Mouse (Mus musculus): Measurements from ENCODE around the gene H2-M10.2. TPM values are rescaled to one million over a fixed set of nuclear protein-coding genes. Genes with fewer than 3 reads are reported as not detected.
A peak's percentile ranks its signal among the peaks of the same experiment; 100 is the strongest.

Gene H2-M10.2
- total and polyA plus RNA-seq, 3 experiments: not detected

GRCm38 (mm10) chr17:36270956-36271585 is 15.2 kb downstream of the H2-M10.2 start:
- H3K79me2 ChIP-seq (ENCODE audit: control insufficient read depth, insufficient read depth, low read length, poor library complexity): peaks cover 38% of the 10 kb centered on the region
- no peaks in the 10 kb centered on the region for H3K27me3 ChIP-seq (ENCODE audit: control insufficient read depth in 1 of 2, insufficient read depth in 2 of 2, low read length in 2 of 2)
- H3K4me3 ChIP-seq (ENCODE audit: control insufficient read depth in 1 of 2, insufficient read depth in 1 of 2, low read depth in 2 of 2, low read length in 2 of 2): peak overlapping the region; percentile 90 to 99
- no peaks in the 10 kb centered on the region for H3K9me3 ChIP-seq (replicated peaks; ENCODE audit: insufficient read depth, low read length)
- peak overlapping the region; percentile 94 for H3K9ac ChIP-seq (ENCODE audit: control insufficient read depth, low read depth, low read length, poor library complexity, severe bottlenecking)
- peaks cover 6 to 25% of the 10 kb centered on the region in 2 experiments; a peak in 3 of 4 replicates for H3K36me3 ChIP-seq (ENCODE audit: control insufficient read depth in 1 of 2, insufficient read depth in 2 of 2, low read length in 2 of 2)
- peaks cover under 1 to 22% of the 10 kb centered on the region in 2 experiments; a peak in 3 of 4 replicates for H3K4me1 ChIP-seq (ENCODE audit: control insufficient read depth in 1 of 2, insufficient read depth in 2 of 2, low read length in 2 of 2)
- DNase-seq (ENCODE audit: low read depth, low spot score): peak; percentile 87
- TF ChIP-seq NRF1 (IDR thresholded peaks at IDR 0.05; ENCODE audit: insufficient read depth, low read depth, low read length, poor library complexity, severe bottlenecking): no peak
- peak; percentile 31; the same call in 1 of the 2 replicates for TF ChIP-seq ETS1 (IDR thresholded peaks at IDR 0.05; ENCODE audit: low read depth, low read length)
- no peak for TF ChIP-seq GABPA (IDR thresholded peaks at IDR 0.05; ENCODE audit: low read depth, low read length)
- TF ChIP-seq JUND (IDR thresholded peaks at IDR 0.05; ENCODE audit: low read depth, low read length): no peak
- TF ChIP-seq ZKSCAN1 (IDR thresholded peaks at IDR 0.05; ENCODE audit: low read depth, low read length): no peak
- no peak for TF ChIP-seq SMC3 (IDR thresholded peaks at IDR 0.05; ENCODE audit: low read depth, low read length)
- TF ChIP-seq KAT2A (conservative IDR thresholded peaks at IDR 0.05; ENCODE audit: low read depth, low read length): no peak; the same call in 1 of the 2 replicates
- peak; percentile 42; the same call in 1 of the 2 replicates for TF ChIP-seq POLR2AphosphoS5 (IDR thresholded peaks at IDR 0.05; ENCODE audit: borderline replicate concordance, low read depth, low read length)
- TF ChIP-seq MXI1 (IDR thresholded peaks at IDR 0.05; ENCODE audit: low read depth, low read length): peak; percentile 79
- TF ChIP-seq USF2 (IDR thresholded peaks at IDR 0.05; ENCODE audit: borderline replicate concordance in 1 of 2, insufficient read depth in 1 of 2, low read depth in 1 of 2, low read length in 2 of 2): no peak
- no peak for TF ChIP-seq USF1 (IDR thresholded peaks at IDR 0.05; ENCODE audit: low read depth, low read length)
- no peak for TF ChIP-seq ZC3H11A (IDR thresholded peaks at IDR 0.05; ENCODE audit: low read depth, low read length)
- no peak for TF ChIP-seq CTCF (IDR thresholded peaks at IDR 0.05 in 2 of 3, conservative IDR thresholded peaks at IDR 0.05 in 1 of 3; ENCODE audit: control insufficient read depth in 1 of 3, insufficient read depth in 1 of 3, low read depth in 2 of 3, low read length in 3 of 3, poor library complexity in 1 of 3, severe bottlenecking in 1 of 3)
- TF ChIP-seq E2F4 (IDR thresholded peaks at IDR 0.05; ENCODE audit: borderline replicate concordance, low read depth, low read length): no peak
- peak; percentile 78 for TF ChIP-seq NELFE (IDR thresholded peaks at IDR 0.05; ENCODE audit: low read depth, low read length)
- no peak for TF ChIP-seq CHD1 (IDR thresholded peaks at IDR 0.05; ENCODE audit: low read depth, low read length)
- TF ChIP-seq MYC (IDR thresholded peaks at IDR 0.05; ENCODE audit: low read depth, low read length): 0 out of 2 replicates have a peak, but pooled peaks have one; percentile 26
- peak; percentile 95 for TF ChIP-seq MAZ (IDR thresholded peaks at IDR 0.05; ENCODE audit: low read depth, low read length)
- no peak for TF ChIP-seq CHD2 (IDR thresholded peaks at IDR 0.05; ENCODE audit: low read length)
- TF ChIP-seq MAFK (IDR thresholded peaks at IDR 0.05; ENCODE audit: borderline replicate concordance, low read depth, low read length): no peak
- peak; percentile 75 to 91; a peak in 3 of 4 replicates for TF ChIP-seq POLR2A (IDR thresholded peaks at IDR 0.05; ENCODE audit: control insufficient read depth in 1 of 2, insufficient read depth in 1 of 2, low read depth in 1 of 2, low read length in 2 of 2, poor library complexity in 1 of 2)
- TF ChIP-seq ELF1 (IDR thresholded peaks at IDR 0.05; ENCODE audit: low read depth, low read length): peak; percentile 86
- TF ChIP-seq TCF12 (IDR thresholded peaks at IDR 0.05; ENCODE audit: low read depth, low read length): 0 out of 2 replicates have a peak, but pooled peaks have one; percentile 4
- TF ChIP-seq TBP (IDR thresholded peaks at IDR 0.05; ENCODE audit: low read depth, low read length): no peak
- no peak for TF ChIP-seq ZNF384 (IDR thresholded peaks at IDR 0.05; ENCODE audit: low read depth, low read length)
- TF ChIP-seq MEF2A (IDR thresholded peaks at IDR 0.05; ENCODE audit: extremely low read depth, insufficient replicate concordance, low read depth, low read length, poor library complexity, severe bottlenecking): no peak
- TF ChIP-seq MAX (IDR thresholded peaks at IDR 0.05; ENCODE audit: low read length): peak; percentile 47
- no peak for TF ChIP-seq RAD21 (IDR thresholded peaks at IDR 0.05; ENCODE audit: low read depth, low read length)
- no peak for TF ChIP-seq BHLHE40 (IDR thresholded peaks at IDR 0.05; ENCODE audit: borderline replicate concordance, low read depth, low read length)
- TF ChIP-seq POLR2AphosphoS2 (IDR thresholded peaks at IDR 0.05; ENCODE audit: low read length): peak; percentile 58; the same call in 1 of the 2 replicates
- TF ChIP-seq SIN3A (IDR thresholded peaks at IDR 0.05; ENCODE audit: low read length): peak; percentile 80
- peak; percentile 83 for TF ChIP-seq ZMIZ1 (IDR thresholded peaks at IDR 0.05; ENCODE audit: low read depth, low read length)
- H3K27ac ChIP-seq (ENCODE audit: control insufficient read depth, low read depth, low read length): peak overlapping the region; percentile 86
